Mouse (Mus musculus) heart, adult 2 months (tissue): Measurements from ENCODE around the gene Tmprss13.

ENCODE experiments used
- CTCF ChIP-seq: fragments of 200-600 bp; IDR thresholded peaks from 2 replicates; pipeline ENCODE4 v1.8.1; 2022; ENCODE audit warnings: antibody characterized with exemption, mild to moderate bottlenecking, moderate library complexity
- EP300 ChIP-seq: fragments of 200-500 bp; IDR thresholded peaks from 2 replicates; pipeline ENCODE4 v1.6.1; 2011; ENCODE audit warnings: low read depth, low read length, control low read depth; ENCODE audit not compliant: insufficient read depth
- POLR2A ChIP-seq: fragments of 200-500 bp; IDR thresholded peaks from 2 replicates; pipeline ENCODE4 v1.6.1; 2011; ENCODE audit warnings: mild to moderate bottlenecking, low read depth, low read length, control low read depth; ENCODE audit not compliant: insufficient read depth

- no peak for TF ChIP-seq CTCF
- no peak for TF ChIP-seq POLR2A
- no peak for TF ChIP-seq EP300
Observed at GRCm38 (mm10) chr9:45355192-45355591, 36.3 kb downstream of the Tmprss13 start.
